Mouse (Mus musculus): ENCODE data around the gene Drd2. TPM values are rescaled to one million over a fixed set of nuclear protein-coding genes. Genes with fewer than 3 reads are reported as not detected.

Drd2 gene
- polyA plus RNA-seq, 2 experiments = not detected

DNA sequence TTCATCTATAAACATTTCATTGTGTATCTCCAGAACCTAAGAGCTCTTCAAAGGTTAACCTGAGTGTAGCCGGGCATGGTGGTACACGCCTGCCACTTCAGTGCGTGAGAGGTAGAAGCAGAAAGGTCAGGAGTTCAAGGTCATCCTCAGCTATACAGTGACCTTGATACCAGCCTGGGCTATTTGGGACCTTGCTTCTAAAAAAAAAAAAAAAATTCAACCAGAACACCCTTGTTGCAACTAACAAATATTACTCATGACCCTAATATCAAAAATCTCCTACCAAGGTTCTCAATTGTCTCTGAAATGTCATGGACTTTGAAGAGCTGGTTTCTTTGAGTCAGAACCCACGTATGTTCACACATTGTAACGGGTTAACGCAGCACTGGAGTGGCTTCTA is 44.4 kb downstream of the Drd2 start:
- H3K36me3 ChIP-seq (replicated peaks; ENCODE audit: control insufficient read depth, insufficient read depth, low read depth) = no peaks in the 10 kb centered on the region
- no peak overlapping the region for H3K27ac ChIP-seq
- no peaks in the 10 kb centered on the region for H3K4me1 ChIP-seq (replicated peaks; ENCODE audit: control insufficient read depth in 2 of 2, insufficient read depth in 2 of 2, low read length in 1 of 2)
- TF ChIP-seq EP300 (IDR thresholded peaks at IDR 0.05; ENCODE audit: low read depth) = no peak
- TF ChIP-seq CTCF (IDR thresholded peaks at IDR 0.05; ENCODE audit: low read depth) = no peak
- H3K9ac ChIP-seq (replicated peaks) = no peak overlapping the region
- no peaks in the 10 kb centered on the region for H3K27me3 ChIP-seq (ENCODE audit: control insufficient read depth, insufficient read depth, low read length)
- 68% methylated on average over 6 of the region's 6 CpGs for WGBS (ENCODE audit: insufficient replicate concordance)
- no peak for DNase-seq (ENCODE audit: low read depth in 3 of 3, low spot score in 3 of 3)
- no peak overlapping the region for H3K4me2 ChIP-seq (ENCODE audit: low read depth)
- ATAC-seq (ENCODE audit: insufficient read depth) = no peak
- no peaks in the 10 kb centered on the region for H3K9me3 ChIP-seq (ENCODE audit: control insufficient read depth, low read length)
- no peak overlapping the region for H3K4me3 ChIP-seq (ENCODE audit: insufficient read depth in 1 of 2, low read depth in 2 of 2, low read length in 2 of 2)

DNA sequence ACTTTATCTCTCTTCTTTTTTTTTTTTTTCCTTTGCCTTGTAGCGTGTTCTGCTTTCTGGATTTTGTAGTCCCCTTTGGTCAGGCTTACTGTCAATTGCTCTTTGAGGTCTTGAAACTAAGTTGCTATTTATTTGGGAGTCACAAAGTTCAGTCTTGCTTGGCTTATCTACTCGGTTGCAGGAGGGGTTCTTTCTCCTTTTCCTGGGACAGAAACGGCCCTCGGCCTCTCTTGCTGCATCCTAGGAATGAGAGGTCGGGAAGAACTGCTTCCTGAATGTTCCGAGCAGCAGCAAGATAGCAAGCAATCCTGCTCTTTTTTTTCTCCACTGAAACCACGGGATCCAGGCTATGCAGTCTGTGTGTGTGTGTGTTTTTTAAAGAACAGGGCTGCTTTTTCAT is 44.9 kb downstream of the Drd2 start:
- DNase-seq (ENCODE audit: low read depth in 3 of 3, low spot score in 3 of 3) = no peak
- Histone ChIP-seq H3K27me3 (ENCODE audit: control insufficient read depth, insufficient read depth, low read length) (no peaks in the 10 kb centered on the region), H3K9me3 (ENCODE audit: control insufficient read depth, low read length) (no peaks in the 10 kb centered on the region), H3K4me3 (ENCODE audit: insufficient read depth in 1 of 2, low read depth in 2 of 2, low read length in 2 of 2) (no peak overlapping the region), H3K4me1 (replicated peaks; ENCODE audit: control insufficient read depth in 2 of 2, insufficient read depth in 2 of 2, low read length in 1 of 2) (no peaks in the 10 kb centered on the region), H3K27ac (no peak overlapping the region), H3K4me2 (ENCODE audit: low read depth) (no peak overlapping the region), H3K9ac (replicated peaks) (no peak overlapping the region), H3K36me3 (replicated peaks; ENCODE audit: control insufficient read depth, insufficient read depth, low read depth) (no peaks in the 10 kb centered on the region)
- WGBS (ENCODE audit: insufficient replicate concordance) = 14% methylated on average over 7 of the region's 7 CpGs
- TF ChIP-seq CTCF (IDR thresholded peaks at IDR 0.05; ENCODE audit: low read depth) = no peak
- no peak for ATAC-seq (ENCODE audit: insufficient read depth)

DNA sequence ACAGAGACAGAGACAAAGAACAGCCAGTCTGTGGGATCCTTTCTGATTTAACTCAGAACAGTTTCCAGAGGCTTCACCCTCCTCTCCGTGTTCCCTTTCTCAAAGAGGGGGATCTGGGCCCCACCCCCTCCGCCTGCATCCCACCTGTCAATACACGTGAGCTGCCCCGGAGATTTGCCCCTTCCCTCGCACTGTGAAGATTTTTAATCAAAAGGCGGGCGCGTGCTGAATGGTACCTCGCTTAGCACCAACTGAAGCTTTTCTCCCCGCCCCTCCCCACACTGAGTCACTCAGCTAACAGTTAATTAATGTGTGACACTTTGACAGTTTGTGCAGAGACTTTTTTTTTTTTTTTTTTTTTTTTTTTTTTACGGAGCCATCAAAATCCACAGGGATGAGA is 45.7 kb downstream of the Drd2 start:
- WGBS (ENCODE audit: insufficient replicate concordance) = 40% methylated on average over 11 of the region's 11 CpGs
- H3K4me3 ChIP-seq (ENCODE audit: insufficient read depth in 1 of 2, low read depth in 2 of 2, low read length in 2 of 2) = no peak overlapping the region
- ATAC-seq (ENCODE audit: insufficient read depth) (no peak), DNase-seq (ENCODE audit: low read depth in 3 of 3, low spot score in 3 of 3) (no peak)
- H3K4me2 ChIP-seq (ENCODE audit: low read depth) = no peak overlapping the region
- H3K27ac ChIP-seq = no peak overlapping the region
- no peak overlapping the region for H3K9ac ChIP-seq (replicated peaks)
- H3K36me3 ChIP-seq (replicated peaks; ENCODE audit: control insufficient read depth, insufficient read depth, low read depth) = no peaks in the 10 kb centered on the region
- H3K27me3 ChIP-seq (ENCODE audit: control insufficient read depth, insufficient read depth, low read length) = no peaks in the 10 kb centered on the region
- TF ChIP-seq EP300 (IDR thresholded peaks at IDR 0.05; ENCODE audit: low read depth) (no peak), CTCF (IDR thresholded peaks at IDR 0.05; ENCODE audit: low read depth) (no peak)
- H3K9me3 ChIP-seq (ENCODE audit: control insufficient read depth, low read length) = no peaks in the 10 kb centered on the region
- H3K4me1 ChIP-seq (replicated peaks; ENCODE audit: control insufficient read depth in 2 of 2, insufficient read depth in 2 of 2, low read length in 1 of 2) = no peaks in the 10 kb centered on the region

DNA sequence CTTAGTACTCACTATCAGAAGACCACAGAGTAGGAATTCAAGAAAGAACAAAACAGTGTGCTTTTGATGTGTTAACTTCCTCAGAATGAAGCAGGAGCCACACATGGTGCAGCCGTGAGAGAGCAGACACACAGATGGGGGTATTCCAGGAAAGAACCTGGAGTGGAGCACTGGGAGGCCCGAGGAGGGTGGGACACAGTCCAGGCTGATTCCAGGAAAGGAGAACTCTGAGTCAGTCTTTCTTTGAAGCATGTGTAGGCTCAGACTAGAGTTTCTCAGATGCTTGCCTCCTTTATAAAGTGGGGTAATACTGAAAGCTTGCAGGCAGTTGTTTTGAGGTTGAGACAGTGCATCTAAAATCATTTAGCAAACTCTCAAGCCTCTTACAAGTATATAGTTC is 51.8 kb downstream of the Drd2 start:
- Histone ChIP-seq H3K9me3 (ENCODE audit: control insufficient read depth, low read length) (no peaks in the 10 kb centered on the region), H3K27me3 (ENCODE audit: control insufficient read depth, insufficient read depth, low read length) (no peaks in the 10 kb centered on the region), H3K27ac (no peak overlapping the region), H3K4me3 (ENCODE audit: insufficient read depth in 1 of 2, low read depth in 2 of 2, low read length in 2 of 2) (no peak overlapping the region), H3K4me2 (ENCODE audit: low read depth) (no peak overlapping the region), H3K4me1 (replicated peaks; ENCODE audit: control insufficient read depth in 2 of 2, insufficient read depth in 2 of 2, low read length in 1 of 2) (no peaks in the 10 kb centered on the region), H3K36me3 (replicated peaks; ENCODE audit: control insufficient read depth, insufficient read depth, low read depth) (no peaks in the 10 kb centered on the region), H3K9ac (replicated peaks) (no peak overlapping the region)
- ATAC-seq (ENCODE audit: insufficient read depth) (no peak), DNase-seq (ENCODE audit: low read depth in 3 of 3, low spot score in 3 of 3) (no peak)
- 30% methylated on average over 2 of the region's 2 CpGs for WGBS (ENCODE audit: insufficient replicate concordance)
- no peak for TF ChIP-seq CTCF (IDR thresholded peaks at IDR 0.05; ENCODE audit: low read depth)
- TF ChIP-seq EP300 (IDR thresholded peaks at IDR 0.05; ENCODE audit: low read depth) = no peak

DNA sequence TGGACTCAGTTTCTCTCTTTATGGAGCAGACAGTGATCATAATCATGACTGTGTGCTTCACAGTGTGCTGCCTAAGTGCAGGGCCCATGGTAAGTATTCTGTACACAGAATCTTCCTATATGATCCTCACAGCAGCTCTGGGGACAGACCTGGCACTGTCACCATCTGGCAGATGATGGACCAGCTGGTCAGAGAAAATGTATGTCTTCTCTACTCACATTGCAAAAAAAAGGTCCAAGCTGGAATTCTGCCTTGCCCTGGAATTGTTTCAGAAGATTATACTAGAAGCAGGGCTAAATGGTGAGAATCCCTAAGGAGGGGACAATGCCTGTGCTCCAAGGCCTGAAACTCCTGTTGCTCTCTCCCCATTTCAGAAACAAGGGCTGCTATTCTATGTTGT is 55.6 kb downstream of the Drd2 start:
- ATAC-seq (ENCODE audit: insufficient read depth) = no peak
- no peak for DNase-seq (ENCODE audit: low read depth in 3 of 3, low spot score in 3 of 3)
- Histone ChIP-seq H3K27me3 (ENCODE audit: control insufficient read depth, insufficient read depth, low read length) (no peaks in the 10 kb centered on the region), H3K9ac (replicated peaks) (no peak overlapping the region), H3K9me3 (ENCODE audit: control insufficient read depth, low read length) (no peaks in the 10 kb centered on the region), H3K4me3 (ENCODE audit: insufficient read depth in 1 of 2, low read depth in 2 of 2, low read length in 2 of 2) (no peak overlapping the region), H3K36me3 (replicated peaks; ENCODE audit: control insufficient read depth, insufficient read depth, low read depth) (no peaks in the 10 kb centered on the region), H3K4me2 (ENCODE audit: low read depth) (no peak overlapping the region), H3K4me1 (replicated peaks; ENCODE audit: control insufficient read depth in 2 of 2, insufficient read depth in 2 of 2, low read length in 1 of 2) (no peaks in the 10 kb centered on the region), H3K27ac (no peak overlapping the region)
- TF ChIP-seq EP300 (IDR thresholded peaks at IDR 0.05; ENCODE audit: low read depth) = no peak
- no peak for TF ChIP-seq CTCF (IDR thresholded peaks at IDR 0.05; ENCODE audit: low read depth)

DNA sequence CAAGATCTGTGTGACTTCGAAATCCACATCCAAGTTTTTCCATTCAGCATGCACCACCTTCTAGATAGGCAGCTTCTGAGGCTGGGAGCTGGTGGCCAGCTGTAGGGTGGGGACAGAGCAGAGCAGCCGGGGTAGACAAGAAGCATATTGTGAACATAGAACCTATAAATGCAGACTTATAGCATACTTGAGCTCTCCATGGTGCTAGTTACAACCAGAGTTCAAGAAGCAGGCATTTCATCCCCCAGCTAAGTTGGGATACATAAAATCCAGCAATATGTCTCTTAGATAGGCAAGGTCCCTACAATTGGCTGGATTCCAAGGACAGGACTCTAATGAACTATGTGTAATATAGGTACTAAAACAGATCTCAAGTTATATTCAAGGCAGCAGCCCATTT is 63.3 kb downstream of the Drd2 start:
- DNase-seq (ENCODE audit: low read depth in 3 of 3, low spot score in 3 of 3) (no peak), ATAC-seq (ENCODE audit: insufficient read depth) (no peak)
- H3K4me1 ChIP-seq (replicated peaks; ENCODE audit: control insufficient read depth in 2 of 2, insufficient read depth in 2 of 2, low read length in 1 of 2) = no peaks in the 10 kb centered on the region
- H3K4me3 ChIP-seq (ENCODE audit: insufficient read depth in 1 of 2, low read depth in 2 of 2, low read length in 2 of 2) = no peak overlapping the region
- no peaks in the 10 kb centered on the region for H3K36me3 ChIP-seq (replicated peaks; ENCODE audit: control insufficient read depth, insufficient read depth, low read depth)
- H3K9me3 ChIP-seq (ENCODE audit: control insufficient read depth, low read length) = no peaks in the 10 kb centered on the region
- 51% methylated on average over 2 of the region's 2 CpGs for WGBS (ENCODE audit: insufficient replicate concordance)
- H3K9ac ChIP-seq (replicated peaks) = no peak overlapping the region
- TF ChIP-seq CTCF (IDR thresholded peaks at IDR 0.05; ENCODE audit: low read depth) = no peak
- TF ChIP-seq EP300 (IDR thresholded peaks at IDR 0.05; ENCODE audit: low read depth) = no peak
- no peak overlapping the region for H3K4me2 ChIP-seq (ENCODE audit: low read depth)
- H3K27me3 ChIP-seq (ENCODE audit: control insufficient read depth, insufficient read depth, low read length) = no peaks in the 10 kb centered on the region
- no peak overlapping the region for H3K27ac ChIP-seq
